Mouse (Mus musculus) heart, adult 2 months (tissue): Measurements from ENCODE around the gene Pon3. TPM values are rescaled to one million over a fixed set of nuclear protein-coding genes. Genes with fewer than 3 reads are reported as not detected.
"Not testable (repeated sequence)": the region's sequence is repeated elsewhere in the genome, so short reads cannot be mapped to it uniquely, and the experiment has no call there.

ENCODE experiments used
- DNase-seq, 2 experiments: peaks; one replicate each; pipeline ENCODE4 v3.0.0; 2021
- H3K27ac ChIP-seq: fragments of 200-600 bp; 2 replicates; pipeline ENCODE4 v1.8.1; 2022
- H3K27me3 ChIP-seq: fragments of 200-500 bp; 2 replicates; pipeline ENCODE4 v1.6.1; 2012; ENCODE audit warnings: mild to moderate bottlenecking, low read length, inconsistent platforms, mixed read lengths; ENCODE audit not compliant: control insufficient read depth, insufficient read depth
- H3K36me3 ChIP-seq: fragments of 200-500 bp; 2 replicates; pipeline ENCODE4 v1.6.1; 2012; ENCODE audit warnings: low read length, inconsistent platforms; ENCODE audit not compliant: control insufficient read depth, insufficient read depth
- H3K4me1 ChIP-seq: fragments of 200-500 bp; 2 replicates; pipeline ENCODE4 v1.6.1; 2011; ENCODE audit warnings: low read length; ENCODE audit not compliant: control insufficient read depth, insufficient read depth
- H3K4me3 ChIP-seq: fragments of 200-600 bp; 2 replicates; pipeline ENCODE4 v1.8.1; 2022
- H3K79me2 ChIP-seq: fragments of 200-500 bp; replicated peaks from 2 replicates; pipeline ENCODE4 v1.6.1; 2012; ENCODE audit warnings: mild to moderate bottlenecking, inconsistent platforms, low read length, moderate library complexity, mixed read lengths; ENCODE audit not compliant: control insufficient read depth, insufficient read depth
- H3K9ac ChIP-seq: fragments of 200-500 bp; 2 replicates; pipeline ENCODE4 v1.6.1; 2012; ENCODE audit warnings: low read depth, mild to moderate bottlenecking, control low read depth, inconsistent platforms, low read length, mixed read lengths
- CTCF ChIP-seq: fragments of 200-600 bp; IDR thresholded peaks from 2 replicates; pipeline ENCODE4 v1.8.1; 2022; ENCODE audit warnings: antibody characterized with exemption, mild to moderate bottlenecking, moderate library complexity
- EP300 ChIP-seq: fragments of 200-500 bp; IDR thresholded peaks from 2 replicates; pipeline ENCODE4 v1.6.1; 2011; ENCODE audit warnings: low read depth, low read length, control low read depth; ENCODE audit not compliant: insufficient read depth
- POLR2A ChIP-seq: fragments of 200-500 bp; IDR thresholded peaks from 2 replicates; pipeline ENCODE4 v1.6.1; 2011; ENCODE audit warnings: mild to moderate bottlenecking, low read depth, low read length, control low read depth; ENCODE audit not compliant: insufficient read depth
- WGBS: fragments of 180-500 bp; shearing (Covaris S2); methylation state at CpG from one replicate; pipeline ENCODE4 v1.1.7; 2018; 5-methylcytosine and 5-hydroxymethylcytosine counted together
- intact Hi-C: fragments of 180-260 bp; cut with DNase I; formaldehyde crosslinking; loops from one replicate; pipeline ENCODE4 v1.15.1; 2025
- polyA plus RNA-seq: library from polyadenylated mRNA; depleted of rRNA; stranded (reverse); fragments of >200 nt; gene quantifications from 2 replicates; pipeline ENCODE4 v1.2.3, GENCODE M21; 2012
- total RNA-seq, 2 experiments: library from RNA; stranded (reverse); gene quantifications; 2 replicates each; pipeline ENCODE4 v1.2.3; 2021

The Pon3 gene
- total and polyA plus RNA-seq, 3 experiments, result 16.5 to 22.6 (median 21.4) TPM

- no peaks in the 10 kb centered on the region for H3K4me1 ChIP-seq
- no peak for TF ChIP-seq CTCF
- no peak for TF ChIP-seq POLR2A
- no peak for TF ChIP-seq EP300
- 89% methylated on average over 4 of the region's 4 CpGs for WGBS
- no peak for DNase-seq
- no peak overlapping the region for H3K27ac ChIP-seq
- H3K79me2 ChIP-seq, result no peaks in the 10 kb centered on the region
- no peak overlapping the region for H3K4me3 ChIP-seq
- H3K27me3 ChIP-seq, result no peaks in the 10 kb centered on the region
- H3K9ac ChIP-seq, result no peak overlapping the region
- H3K36me3 ChIP-seq, result no peaks in the 10 kb centered on the region
- intact Hi-C loops, result no loop called here
These were observed 24.1 kb downstream of the Pon3 start for GRCm38 (mm10) chr6:5232022-5232421.

DNA sequence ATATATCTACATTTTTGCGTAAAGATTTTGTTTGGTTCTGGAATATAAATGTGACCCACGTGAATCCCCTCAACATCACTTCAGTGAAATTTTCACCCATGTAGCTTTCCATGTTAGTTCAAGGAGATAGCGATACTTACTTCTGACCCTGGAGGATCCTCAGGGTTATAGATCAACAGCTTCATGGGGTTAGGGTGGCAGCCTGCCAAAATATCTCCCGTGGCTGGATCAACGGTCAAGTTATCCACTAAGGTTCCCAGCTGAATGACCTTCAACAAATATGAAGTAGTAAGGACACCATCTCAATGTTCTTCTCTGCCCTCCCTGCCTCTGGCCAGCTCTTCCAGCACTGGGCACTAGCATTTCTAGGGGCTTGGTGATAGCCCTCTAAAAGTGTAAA is 25.8 kb downstream of the Pon3 start:
- no peaks in the 10 kb centered on the region for H3K79me2 ChIP-seq
- H3K27ac ChIP-seq, result no peak overlapping the region
- H3K9ac ChIP-seq, result no peak overlapping the region
- TF ChIP-seq EP300, result no peak
- no peak for TF ChIP-seq CTCF
- TF ChIP-seq POLR2A, result no peak
- DNase-seq, result no peak
- 69% methylated on average over 5 of the region's 5 CpGs for WGBS
- no peaks in the 10 kb centered on the region for H3K4me1 ChIP-seq
- intact Hi-C loops, result no loop called here
- no peak overlapping the region for H3K4me3 ChIP-seq
- no peaks in the 10 kb centered on the region for H3K27me3 ChIP-seq
- H3K36me3 ChIP-seq, result no peaks in the 10 kb centered on the region

- H3K79me2 ChIP-seq, DNase-seq, H3K27me3 ChIP-seq, intact Hi-C loops, H3K4me1 ChIP-seq, H3K27ac ChIP-seq, H3K36me3 ChIP-seq, H3K9ac ChIP-seq, H3K4me3 ChIP-seq: not testable (repeated sequence)
- WGBS, result 92% methylated on average over 2 of the region's 2 CpGs
These were observed 32.5 kb downstream of the Pon3 start for GRCm38 (mm10) chr6:5223551-5223950.

- no peaks in the 10 kb centered on the region for H3K36me3 ChIP-seq
- 84% methylated on average over 3 of the region's 3 CpGs for WGBS
- H3K9ac ChIP-seq, result no peak overlapping the region
- H3K27ac ChIP-seq, result no peak overlapping the region
- H3K4me1 ChIP-seq, result no peaks in the 10 kb centered on the region
- no peaks in the 10 kb centered on the region for H3K27me3 ChIP-seq
- no peak for DNase-seq
- no peak for TF ChIP-seq POLR2A
- TF ChIP-seq EP300, result no peak
- no peak for TF ChIP-seq CTCF
- no peaks in the 10 kb centered on the region for H3K79me2 ChIP-seq
- no peak overlapping the region for H3K4me3 ChIP-seq
- intact Hi-C loops, result no loop called here
These were observed 34.0 kb downstream of the Pon3 start for GRCm38 (mm10) chr6:5222080-5222479.

DNA sequence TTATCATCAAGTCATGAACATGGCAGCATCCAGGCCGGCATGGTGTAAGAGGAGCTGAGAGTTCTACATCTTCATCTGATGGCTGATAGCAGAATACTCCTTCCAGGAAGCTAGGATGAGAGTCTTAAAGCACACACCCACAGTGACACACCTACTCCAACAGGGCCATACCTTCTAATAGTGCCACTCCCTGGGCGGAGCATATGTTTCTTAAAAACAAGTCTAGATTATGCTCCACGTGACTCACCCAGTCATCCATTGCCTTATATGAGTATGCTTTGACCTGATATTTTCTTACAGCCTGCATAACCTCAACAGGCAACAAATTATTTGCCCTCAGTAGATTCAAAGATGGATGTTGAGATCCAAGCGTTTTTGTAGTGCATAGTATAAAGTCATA is 37.9 kb downstream of the Pon3 start:
- TF ChIP-seq CTCF (no peak), EP300 (no peak), POLR2A (no peak)
- Histone ChIP-seq H3K27ac (no peak overlapping the region), H3K27me3 (no peaks in the 10 kb centered on the region), H3K9ac (no peak overlapping the region), H3K4me1 (no peaks in the 10 kb centered on the region), H3K4me3 (no peak overlapping the region), H3K36me3 (no peaks in the 10 kb centered on the region), H3K79me2 (no peaks in the 10 kb centered on the region)
- no peak for DNase-seq
- WGBS, result 92% methylated on average over 4 of the region's 4 CpGs
- intact Hi-C loops, result no loop called here

DNA sequence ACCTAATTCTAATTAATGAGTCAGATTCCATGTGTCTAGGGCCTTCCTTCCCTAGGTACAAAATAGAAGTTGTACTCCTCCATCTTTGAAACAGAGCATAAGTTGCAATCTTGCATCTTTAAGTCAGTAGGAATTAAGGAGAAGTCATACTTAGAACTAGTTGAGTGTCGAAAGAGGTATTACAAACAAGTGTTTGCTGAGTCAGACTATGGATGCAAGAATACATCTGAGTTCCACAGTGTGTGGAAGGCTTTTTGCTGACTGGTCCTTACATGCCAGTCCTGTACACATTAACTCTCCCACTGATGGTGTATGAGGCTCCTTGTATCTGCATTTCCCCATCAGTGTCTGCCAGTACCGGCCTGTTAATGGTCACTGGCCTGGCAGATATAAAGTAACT is 48.3 kb downstream of the Pon3 start:
- no peaks in the 10 kb centered on the region for H3K27me3 ChIP-seq
- no peak for DNase-seq
- intact Hi-C loops, result no loop called here
- 86% methylated on average over 2 of the region's 2 CpGs for WGBS
- H3K9ac ChIP-seq, result no peak overlapping the region
- TF ChIP-seq CTCF (no peak), EP300 (no peak), POLR2A (no peak)
- no peak overlapping the region for H3K27ac ChIP-seq
- H3K4me3 ChIP-seq, result no peak overlapping the region
- H3K79me2 ChIP-seq, result no peaks in the 10 kb centered on the region
- no peaks in the 10 kb centered on the region for H3K4me1 ChIP-seq
- no peaks in the 10 kb centered on the region for H3K36me3 ChIP-seq

DNA sequence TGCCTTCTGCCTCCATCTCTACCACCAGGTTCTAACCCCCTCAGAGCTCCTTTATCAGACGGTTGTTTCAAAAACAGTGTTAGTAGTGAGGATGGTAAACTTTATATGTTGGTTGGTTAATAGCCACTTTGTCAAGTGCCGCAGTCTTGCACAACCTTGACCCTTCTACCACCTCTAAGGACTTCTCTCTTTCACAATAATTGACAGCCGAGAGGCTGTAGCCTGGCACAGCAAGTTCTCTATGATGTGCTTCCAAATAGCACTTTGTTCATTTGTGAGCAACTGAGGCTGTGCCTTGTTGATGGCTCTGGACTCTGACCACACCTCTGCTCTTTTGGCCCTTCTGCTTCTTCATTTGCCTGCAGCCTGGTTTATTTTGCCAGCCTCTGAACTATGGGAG is 56.2 kb downstream of the Pon3 start:
- H3K36me3 ChIP-seq, result no peaks in the 10 kb centered on the region
- no peak overlapping the region for H3K9ac ChIP-seq
- H3K27ac ChIP-seq, result no peak overlapping the region
- no peak for TF ChIP-seq POLR2A
- TF ChIP-seq EP300, result no peak
- no peak for TF ChIP-seq CTCF
- no peaks in the 10 kb centered on the region for H3K79me2 ChIP-seq
- WGBS, result 84% methylated on average over 3 of the region's 3 CpGs
- no peaks in the 10 kb centered on the region for H3K4me1 ChIP-seq
- H3K27me3 ChIP-seq, result no peaks in the 10 kb centered on the region
- no peak overlapping the region for H3K4me3 ChIP-seq
- DNase-seq, result no peak
- intact Hi-C loops, result no loop called here
